Comparison of ENCODE assay signal across 7 mouse cellular contexts in genomic region chr9:30422940-30423339, GRCm38 (mm10). TPM values are rescaled to one million over a fixed set of nuclear protein-coding genes. Genes with fewer than 3 reads are reported as not detected.
DNase-seq lines count a peak whose midpoint lies in the region; ATAC-seq and TF ChIP-seq lines count a peak whose summit lies in the region.

No protein-coding gene starts in this region.

- WGBS in liver, adult 2 months: 0% methylated on average over 1 of the region's 1 CpGs
- 10% methylated on average over 1 of the region's 1 CpGs for WGBS in liver, embryonic 11.5 days

- H3K27ac ChIP-seq in liver, adult 2 months (replicated peaks; ENCODE audit: insufficient read depth, low read depth, low read length): no peak overlapping the region
- H3K27ac ChIP-seq in liver, embryonic 11.5 days (ENCODE audit: low read depth, low read length): no peak overlapping the region
- H3K27ac ChIP-seq in bone marrow macrophage, adult 2 months (ENCODE audit: insufficient read depth, low read depth, low read length): no peak overlapping the region
- H3K27ac ChIP-seq in layer of hippocampus, adult 2 months: no peak overlapping the region

- no peak overlapping the region for H3K4me2 ChIP-seq in liver, embryonic 11.5 days

- H3K4me3 ChIP-seq in liver, adult 2 months (ENCODE audit: insufficient read depth, low read depth, low read length): no peak overlapping the region
- H3K4me3 ChIP-seq in liver, embryonic 11.5 days (ENCODE audit: low read depth, low read length): no peak overlapping the region
- H3K4me3 ChIP-seq in bone marrow macrophage, adult 2 months (ENCODE audit: insufficient read depth, low read length): no peak overlapping the region
- H3K4me3 ChIP-seq in layer of hippocampus, adult 2 months: no peak overlapping the region

- H3K27me3 ChIP-seq in liver, adult 2 months (ENCODE audit: control insufficient read depth, insufficient read depth, low read length): no peaks in the 10 kb centered on the region; the same call in 1 of the 2 replicates
- no peaks in the 10 kb centered on the region; the same call in 1 of the 2 replicates for H3K27me3 ChIP-seq in liver, embryonic 11.5 days (replicated peaks; ENCODE audit: control insufficient read depth, insufficient read depth, low read length)

- peaks cover 9% of the 10 kb centered on the region; the same call in 1 of the 2 replicates for H3K79me2 ChIP-seq in liver, adult 2 months (ENCODE audit: control insufficient read depth, insufficient read depth, low read length)

- no peaks in the 10 kb centered on the region for H3K36me3 ChIP-seq in liver, adult 2 months (ENCODE audit: control insufficient read depth, insufficient read depth, low read length)
- H3K36me3 ChIP-seq in liver, embryonic 11.5 days (ENCODE audit: control insufficient read depth, insufficient read depth, low read length): no peaks in the 10 kb centered on the region

- H3K9ac ChIP-seq in liver, adult 2 months (ENCODE audit: low read depth, low read length): no peak overlapping the region
- no peak overlapping the region for H3K9ac ChIP-seq in liver, embryonic 11.5 days (ENCODE audit: low read depth, low read length)

- TF ChIP-seq POLR2A in liver, adult 2 months (IDR thresholded peaks at IDR 0.05; ENCODE audit: extremely low read depth, insufficient read depth, low read length): no peak
- no peak for TF ChIP-seq POLR2A in bone marrow macrophage, adult 2 months (IDR thresholded peaks at IDR 0.05; ENCODE audit: borderline replicate concordance, low read depth, low read length)

- peaks cover 5% of the 10 kb centered on the region; the same call in 1 of the 2 replicates for H3K4me1 ChIP-seq in liver, adult 2 months (ENCODE audit: control insufficient read depth, insufficient read depth, low read length)
- H3K4me1 ChIP-seq in liver, embryonic 11.5 days (replicated peaks; ENCODE audit: control insufficient read depth, insufficient read depth, low read length): peaks cover 6% of the 10 kb centered on the region
- H3K4me1 ChIP-seq in bone marrow macrophage, adult 2 months (ENCODE audit: control insufficient read depth, insufficient read depth, low read length): peaks cover 5% of the 10 kb centered on the region; the same call in 1 of the 2 replicates

- no peaks in the 10 kb centered on the region for H3K9me3 ChIP-seq in liver, embryonic 11.5 days (ENCODE audit: control insufficient read depth, low read length)

- DNase-seq in liver, adult 2 months (ENCODE audit: extremely low read depth, low read depth, low spot score): peak; percentile 40
- DNase-seq in liver, embryonic 11.5 days (ENCODE audit: low spot score): no peak
- DNase-seq in MEL-GATA-1-ER (ENCODE audit: extremely low read depth, low read depth): peak; percentile 33
- peak; percentile 29 to 71 for DNase-seq in layer of hippocampus, adult 2 months (ENCODE audit: low spot score in 2 of 2)
- DNase-seq in right cerebral cortex, postnatal 14 days: peak; percentile 62

- peak; percentile 74; the same call in 1 of the 2 replicates for TF ChIP-seq CTCF in liver, adult 2 months (IDR thresholded peaks at IDR 0.05; ENCODE audit: low read depth, low read length)
- peak; percentile 52; the same call in 1 of the 2 replicates for TF ChIP-seq CTCF in bone marrow macrophage, adult 2 months (IDR thresholded peaks at IDR 0.05; ENCODE audit: low read depth, low read length)
- TF ChIP-seq CTCF in layer of hippocampus, adult 2 months (conservative IDR thresholded peaks at IDR 0.05): peak; percentile 95

- ATAC-seq in liver, embryonic 11.5 days (replicated peaks; ENCODE audit: low FRiP score): no peak
- ATAC-seq in erythroblast, adult 5-6 weeks (replicated peaks; ENCODE audit: low FRiP score, poor library complexity, severe bottlenecking): 0 out of 2 replicates have a peak, but pooled peaks have one; percentile 65

RNA-seq across cellular contexts. Expression of gene Snx19, which starts 4.0 kb away (rescaled TPM):
- total RNA-seq in liver, adult 2 months (2014; rRNA removed): 8.2 and 9.3 TPM in 2 replicates
- 7.7 and 8.1 TPM in 2 replicates for polyA plus RNA-seq in liver, adult 2 months (2012; rRNA removed)
- 14.2 and 14.4 TPM in 2 replicates for polyA plus RNA-seq in liver, embryonic 11.5 days (2014; fragmentation: Nextera tagmentation; extraction: Ambion mirVana)
- polyA plus RNA-seq in bone marrow macrophage, adult 2 months (2012; ENCODE audit: insufficient read depth, insufficient read length, missing spikeins): 10.9 and 12.1 TPM in 2 replicates
- total RNA-seq in erythroblast, adult 5-6 weeks (2015; ENCODE audit: low replicate concordance): 3.6 and 3.7 TPM in 2 replicates
- total RNA-seq in erythroblast, adult 5-6 weeks (2017; ENCODE audit: low replicate concordance): 2.4 and 2.9 TPM in 2 replicates
- total RNA-seq in layer of hippocampus, adult 2 months (2021): 10 to 100 TPM; 51.9 to 52.5 TPM
